Mouse (Mus musculus) kidney, adult 11 months (tissue): Measurements from ENCODE around the gene Pdcd4.
A peak's percentile ranks its signal among the peaks of the same experiment; 100 is the strongest.
"Not testable (repeated sequence)": the region's sequence is repeated elsewhere in the genome, so short reads cannot be mapped to it uniquely, and the experiment has no call there.

Source experiments
- DNase-seq: peaks from one replicate; pipeline ENCODE4 v3.0.0; 2022

Gene Pdcd4

DNA sequence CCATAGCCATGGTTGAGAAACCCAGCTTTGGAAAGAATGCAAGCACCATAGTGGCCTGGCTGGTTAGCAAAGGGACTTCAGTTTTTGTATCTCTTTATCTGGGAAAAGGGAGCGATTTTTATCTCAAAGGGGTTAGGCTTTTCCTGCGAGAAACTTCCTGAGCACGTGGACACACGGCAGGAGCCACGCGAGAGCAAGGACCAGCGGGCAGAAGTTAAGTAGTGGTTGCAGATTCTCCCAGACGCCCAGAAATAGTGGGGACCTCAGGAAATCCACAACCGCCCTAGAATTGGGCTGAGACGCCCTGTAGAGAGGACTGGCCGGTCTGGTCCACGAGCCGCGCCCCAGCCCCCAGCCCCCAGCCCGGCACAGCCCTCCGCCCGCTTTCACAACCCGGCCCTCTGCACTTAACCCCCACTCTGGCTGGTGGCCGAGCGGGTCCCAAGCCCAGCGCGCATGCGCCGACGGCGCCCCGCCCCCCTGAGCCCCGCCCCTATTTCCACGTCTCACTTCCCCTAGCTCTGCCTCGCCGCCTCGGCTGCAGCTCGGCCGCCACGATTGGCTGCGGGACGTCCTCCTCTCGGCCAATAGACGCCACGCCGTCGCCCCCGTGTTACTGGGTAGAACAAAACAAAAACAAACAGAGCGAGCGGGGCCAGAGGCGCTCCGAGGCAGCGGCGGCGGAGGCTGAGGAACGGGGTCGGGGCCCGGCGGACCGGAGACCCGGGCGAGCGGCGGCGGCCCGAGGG is 10.9 kb downstream of the Pdcd4 start:
- DNase-seq, result peak; percentile 96

DNA sequence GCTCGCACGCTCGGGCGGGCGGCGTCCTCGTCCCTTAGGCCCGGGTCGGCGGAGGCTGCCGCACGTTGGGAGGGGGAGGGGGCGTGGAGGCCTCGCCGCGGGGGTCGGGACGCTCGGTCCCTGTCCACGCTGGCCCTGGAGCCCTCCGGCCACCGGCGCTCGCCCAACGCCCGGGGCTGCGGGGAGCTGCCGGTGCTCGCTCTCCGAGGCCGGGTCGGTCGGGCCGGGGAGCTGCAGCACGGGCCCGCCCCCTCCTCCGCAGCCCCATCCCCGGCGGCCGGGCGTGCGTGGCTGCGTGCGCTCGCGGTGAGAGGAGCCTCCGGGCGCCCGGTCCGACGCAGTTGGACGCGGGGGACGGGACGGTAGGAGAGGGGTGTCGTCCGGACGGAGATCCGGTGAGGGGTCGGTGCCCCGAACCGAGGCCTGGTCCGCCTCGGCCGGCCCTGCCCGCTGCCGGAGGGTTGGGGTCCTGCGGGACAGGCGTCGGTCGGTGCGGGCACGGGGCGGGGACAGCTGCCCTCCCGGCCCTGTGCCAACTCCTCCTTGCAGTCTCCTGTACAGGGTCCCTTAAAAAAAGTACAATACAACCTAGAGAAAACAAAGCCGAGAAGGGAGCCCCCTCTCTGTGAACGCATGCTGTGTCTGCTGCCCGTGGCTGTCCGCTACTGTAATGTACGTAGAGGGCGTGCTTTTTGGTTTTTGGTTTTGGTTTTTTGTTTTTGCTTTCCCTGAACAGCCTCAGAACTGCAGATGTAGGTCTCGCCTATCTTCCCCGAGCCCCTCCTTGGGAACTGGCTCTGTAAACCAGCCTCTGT is 11.7 kb downstream of the Pdcd4 start:
- DNase-seq, result peak; percentile 44

DNA sequence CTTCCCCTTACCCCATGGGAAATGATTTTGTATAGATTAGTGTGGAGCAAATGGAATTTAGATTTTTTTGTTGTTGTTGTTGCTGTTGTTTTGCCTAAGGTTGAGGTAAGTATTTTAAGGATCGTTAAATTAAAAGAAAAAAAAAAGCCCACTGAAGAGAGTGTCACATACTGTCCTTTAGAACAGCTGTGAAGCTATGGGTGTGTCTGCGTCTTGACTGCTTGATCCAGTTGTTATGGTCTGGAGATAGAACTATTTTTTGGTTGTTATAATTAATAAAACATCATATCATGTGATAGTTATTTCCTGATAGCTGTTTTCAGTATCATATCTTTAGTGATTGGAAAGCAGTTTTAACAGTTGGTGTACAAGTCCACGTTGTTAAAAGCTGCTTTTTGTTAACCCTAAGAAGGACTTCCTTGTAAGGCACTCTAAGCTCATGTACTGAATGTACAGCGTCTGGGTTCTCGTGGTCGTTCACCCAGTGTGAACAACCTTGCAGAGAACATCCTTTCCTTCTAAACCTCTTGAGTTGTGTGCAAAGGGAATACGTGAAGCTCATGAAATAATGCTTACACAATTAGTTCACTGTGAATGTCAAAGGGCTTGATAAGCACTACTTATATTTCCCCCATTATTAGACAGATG is 12.9 kb downstream of the Pdcd4 start:
- DNase-seq, result no peak

DNA sequence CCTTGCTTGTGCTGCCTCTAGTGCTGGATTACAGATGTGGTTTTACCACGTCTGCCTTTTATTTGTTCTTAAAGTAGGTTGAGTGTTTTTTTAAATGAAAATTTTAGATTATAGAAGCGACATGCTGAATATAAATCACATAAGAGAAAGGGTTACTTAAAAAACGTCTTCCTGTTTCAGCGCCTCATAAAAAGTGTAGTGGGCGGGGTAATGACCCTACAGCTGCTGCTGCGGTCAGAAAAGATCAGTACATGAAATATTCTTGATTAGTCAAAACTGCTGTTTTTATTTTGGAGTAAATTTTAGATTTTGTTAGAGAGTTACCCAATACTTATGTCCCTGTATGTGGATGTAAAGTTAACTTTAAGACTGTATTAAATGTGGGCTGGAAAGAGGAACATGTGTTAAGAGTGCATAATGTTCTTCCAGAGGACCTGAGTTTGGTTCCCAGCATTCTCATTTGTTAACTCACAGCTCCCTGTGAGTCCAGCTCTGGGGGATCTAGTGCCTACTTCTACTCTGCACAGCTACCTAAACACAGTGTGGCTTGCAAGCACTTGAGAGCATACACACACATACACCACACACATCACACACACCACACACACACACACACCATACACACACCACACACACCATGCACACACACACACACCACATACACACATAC is 14.1 kb downstream of the Pdcd4 start:
- DNase-seq, result no peak

DNA sequence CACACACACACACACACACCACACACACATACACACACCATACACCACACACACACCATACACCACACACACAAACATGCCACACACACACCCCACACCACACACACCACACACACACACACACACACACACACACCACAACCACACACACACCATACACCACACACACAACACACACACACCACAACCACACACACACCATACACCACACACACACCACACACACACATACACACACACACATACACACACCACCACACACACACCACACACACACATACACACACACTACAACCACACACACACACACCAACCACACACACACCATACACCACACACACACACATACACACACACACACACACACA is 14.7 kb downstream of the Pdcd4 start:
- DNase-seq, result not testable (repeated sequence)

DNA sequence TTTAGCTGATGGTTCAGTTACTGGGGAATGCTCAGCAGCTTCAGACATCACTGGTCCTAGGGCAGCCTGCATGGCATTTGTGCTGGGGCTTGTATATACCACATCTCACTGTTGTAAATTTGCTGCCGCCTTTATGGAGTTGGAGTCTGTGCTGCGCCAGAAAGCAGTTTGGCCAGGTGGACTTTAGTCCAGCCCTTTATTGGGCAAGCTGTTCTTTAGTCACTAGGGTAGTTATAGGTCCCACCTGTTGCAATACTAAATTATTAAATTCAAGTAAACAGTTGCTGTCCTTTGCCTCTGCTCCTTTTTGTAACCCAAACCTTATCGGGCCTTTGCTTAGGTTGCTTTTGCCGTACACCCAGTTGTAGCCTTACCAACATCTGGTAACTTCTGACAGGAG is 22.9 kb downstream of the Pdcd4 start:
- no peak for DNase-seq

DNA sequence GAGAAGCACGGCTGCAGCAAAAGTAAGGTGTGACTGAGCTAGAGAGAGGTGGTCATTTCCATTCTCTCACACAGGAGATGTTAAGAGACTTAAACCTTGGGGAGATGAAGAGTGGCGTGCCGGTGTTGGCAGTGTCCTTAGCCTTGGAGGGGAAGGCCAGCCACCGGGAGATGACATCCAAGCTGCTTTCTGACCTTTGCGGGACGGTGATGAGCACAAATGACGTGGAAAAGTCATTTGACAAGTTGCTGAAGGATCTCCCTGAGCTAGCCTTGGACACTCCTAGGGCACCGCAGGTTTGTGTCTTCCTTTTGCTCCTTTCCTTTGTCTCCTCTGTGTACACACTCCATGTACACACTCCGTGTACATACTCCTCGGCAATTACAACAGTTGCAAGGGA is 27.5 kb downstream of the Pdcd4 start:
- DNase-seq, result no peak

DNA sequence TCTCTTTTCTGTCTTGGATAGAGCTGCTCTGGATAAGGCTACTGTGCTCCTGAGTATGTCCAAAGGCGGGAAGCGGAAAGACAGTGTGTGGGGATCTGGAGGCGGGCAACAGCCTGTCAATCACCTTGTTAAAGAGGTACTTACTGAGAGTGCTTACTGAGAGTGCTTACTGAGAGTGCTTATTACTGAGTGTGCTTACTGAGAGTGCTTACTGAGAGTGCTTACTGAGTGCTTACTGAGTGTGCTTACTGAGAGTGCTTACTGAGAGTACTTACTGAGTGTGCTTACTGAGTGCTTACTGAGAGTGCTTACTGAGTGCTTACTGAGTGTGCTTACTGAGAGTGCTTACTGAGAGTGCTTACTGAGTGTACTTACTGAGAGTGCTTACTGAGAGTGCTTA is 30.0 kb downstream of the Pdcd4 start:
- DNase-seq, result not testable (repeated sequence)

DNA sequence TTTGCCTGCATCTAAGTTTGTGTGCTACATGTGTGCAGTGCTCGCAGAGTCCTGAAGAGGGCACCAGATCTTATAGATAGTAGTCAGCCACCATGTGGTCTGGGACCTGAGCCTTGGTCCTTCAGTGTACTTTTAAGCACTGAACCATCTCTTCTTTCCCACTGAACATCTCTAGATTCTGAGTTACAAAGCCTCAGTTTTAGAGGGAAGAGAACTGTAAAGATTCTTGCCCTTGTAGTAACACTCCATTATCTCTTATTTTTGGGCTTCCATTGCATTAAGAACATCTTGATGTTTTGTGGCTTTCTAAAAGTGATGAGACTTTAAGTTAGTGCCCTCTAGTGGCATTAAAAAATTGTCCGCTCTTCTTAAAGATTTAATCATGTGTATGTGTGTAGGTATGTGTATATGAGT is 33.3 kb downstream of the Pdcd4 start:
- no peak for DNase-seq

DNA sequence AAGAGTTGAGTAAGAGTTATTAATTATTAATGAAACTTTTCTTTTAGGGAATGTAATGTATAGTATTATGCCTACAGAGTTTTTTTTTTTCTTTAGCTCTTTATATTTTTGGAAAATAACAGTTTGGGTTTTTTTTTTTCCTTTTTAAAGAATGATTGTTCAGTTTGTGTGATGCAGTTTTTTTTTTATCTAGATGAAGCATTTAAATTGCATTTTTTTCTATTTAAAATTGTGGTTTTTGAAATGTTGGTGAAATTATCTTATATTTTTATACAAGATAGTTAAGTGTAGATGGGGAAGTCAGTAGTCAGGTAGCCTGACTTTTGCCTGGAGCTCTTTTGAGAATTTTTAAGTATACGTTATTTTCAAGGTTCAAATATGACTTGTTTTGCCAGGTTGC is 34.7 kb downstream of the Pdcd4 start:
- no peak for DNase-seq

DNA sequence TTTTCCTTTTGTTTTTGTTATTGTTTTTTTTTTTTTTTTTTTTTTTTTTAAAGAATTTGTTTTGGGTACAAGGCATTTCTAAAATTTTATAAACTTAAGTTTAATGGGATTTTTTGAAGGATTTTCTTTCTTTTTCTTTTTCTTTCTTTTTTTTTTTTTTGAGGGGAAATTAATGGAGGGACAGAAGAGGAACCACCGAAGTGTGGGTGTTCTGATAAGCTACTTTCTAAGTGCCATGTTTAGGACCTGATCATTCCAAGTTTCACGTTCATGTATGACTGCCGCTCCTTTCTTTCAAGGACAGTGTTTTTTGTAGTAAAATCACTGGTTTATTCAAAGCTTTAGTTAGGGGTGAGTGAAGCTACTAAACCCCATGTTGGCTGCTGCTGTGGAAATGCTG is 37.2 kb downstream of the Pdcd4 start:
- no peak for DNase-seq

DNA sequence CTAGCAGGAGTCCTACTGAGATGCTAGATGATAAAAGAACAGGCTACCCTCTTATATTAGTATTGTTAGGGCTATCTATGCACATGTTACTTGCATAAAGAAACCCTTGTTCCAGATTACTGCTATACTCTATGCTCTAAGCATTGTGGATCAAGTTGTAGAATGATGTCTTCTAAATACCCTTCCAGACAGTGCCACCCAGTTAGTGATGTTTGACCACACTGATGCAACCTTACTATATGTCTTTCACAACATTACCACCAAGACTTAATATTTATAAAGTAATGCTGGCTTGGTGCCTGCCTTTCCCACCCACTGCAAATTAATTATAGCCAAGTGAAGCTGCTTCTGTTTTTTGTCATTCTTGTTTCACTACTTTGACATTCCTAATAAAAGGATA is 41.0 kb downstream of the Pdcd4 start:
- no peak for DNase-seq

DNA sequence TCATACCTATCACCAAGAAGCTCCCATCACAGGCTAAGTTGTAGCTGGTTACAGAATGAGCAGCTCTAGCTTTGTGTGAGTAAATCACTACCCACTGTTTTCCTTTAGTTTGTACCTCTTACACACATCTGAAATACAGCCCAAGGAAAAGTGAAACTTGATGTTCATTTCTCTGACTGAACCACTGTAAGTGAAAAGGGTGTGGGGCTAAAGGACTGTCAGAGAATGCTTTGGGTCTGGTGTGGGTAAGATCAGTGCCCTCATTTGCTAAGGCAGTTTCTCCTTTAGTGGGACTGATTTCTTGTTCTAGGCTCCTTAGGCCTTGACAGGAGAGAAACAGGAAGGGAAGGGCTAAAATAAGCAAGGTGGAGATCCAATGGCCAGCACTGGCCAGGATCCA is 42.0 kb downstream of the Pdcd4 start:
- DNase-seq, result no peak

DNA sequence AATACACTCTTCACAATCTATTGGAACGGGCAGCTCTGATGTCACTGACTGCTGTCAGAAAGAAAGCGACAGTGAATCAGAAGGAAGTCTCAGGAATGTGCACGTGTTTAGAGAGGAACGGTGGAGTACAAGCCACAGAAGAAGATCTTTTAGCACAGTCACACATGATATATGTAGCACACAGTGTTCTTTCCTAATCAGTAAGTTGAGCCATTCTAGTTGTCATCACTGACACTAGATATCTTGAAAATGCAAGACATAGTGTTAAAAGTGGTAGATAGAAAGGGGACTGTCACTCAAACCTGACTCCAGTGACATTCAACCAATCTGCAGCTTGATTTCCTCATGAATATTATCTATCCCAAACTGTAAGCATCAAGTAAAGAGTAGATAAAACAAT is 47.4 kb downstream of the Pdcd4 start:
- no peak for DNase-seq

DNA sequence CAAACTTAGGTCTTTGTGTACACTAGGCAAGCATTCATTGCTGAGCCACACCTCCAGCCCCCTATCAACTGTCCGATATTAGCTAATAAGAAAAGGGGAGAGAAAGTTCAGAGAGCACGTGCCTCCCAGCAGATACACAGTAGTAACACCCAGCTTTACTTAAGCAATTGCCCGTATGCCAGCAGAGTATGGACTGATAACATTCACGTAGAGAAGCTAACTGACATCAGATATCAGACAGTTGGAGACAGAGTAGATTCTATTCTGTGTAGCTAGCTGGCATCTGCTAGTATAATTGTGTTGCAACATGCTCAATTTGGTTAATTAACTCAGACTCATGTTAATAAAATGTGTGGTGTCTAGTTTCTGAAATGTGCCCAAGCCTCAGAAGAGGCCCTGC is 49.1 kb downstream of the Pdcd4 start:
- no peak for DNase-seq

DNA sequence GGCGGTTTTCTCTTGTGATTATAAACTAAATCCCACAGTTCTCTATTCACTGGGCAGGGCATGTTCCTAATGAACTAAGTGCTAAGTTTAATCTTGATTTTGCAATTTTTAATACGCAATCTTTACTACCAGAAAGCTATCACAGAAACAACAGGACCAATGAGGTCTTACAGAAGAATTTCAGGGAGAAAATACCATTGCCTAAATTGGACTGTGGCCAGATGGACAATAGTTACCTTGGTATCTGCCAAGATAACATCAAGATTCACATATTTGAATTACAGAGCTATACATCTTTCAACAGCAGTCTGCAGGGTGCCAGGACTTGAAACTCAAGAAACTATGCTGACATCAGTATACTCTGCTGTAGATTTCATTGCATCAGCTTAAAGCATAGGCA is 50.3 kb downstream of the Pdcd4 start:
- DNase-seq, result no peak

DNA sequence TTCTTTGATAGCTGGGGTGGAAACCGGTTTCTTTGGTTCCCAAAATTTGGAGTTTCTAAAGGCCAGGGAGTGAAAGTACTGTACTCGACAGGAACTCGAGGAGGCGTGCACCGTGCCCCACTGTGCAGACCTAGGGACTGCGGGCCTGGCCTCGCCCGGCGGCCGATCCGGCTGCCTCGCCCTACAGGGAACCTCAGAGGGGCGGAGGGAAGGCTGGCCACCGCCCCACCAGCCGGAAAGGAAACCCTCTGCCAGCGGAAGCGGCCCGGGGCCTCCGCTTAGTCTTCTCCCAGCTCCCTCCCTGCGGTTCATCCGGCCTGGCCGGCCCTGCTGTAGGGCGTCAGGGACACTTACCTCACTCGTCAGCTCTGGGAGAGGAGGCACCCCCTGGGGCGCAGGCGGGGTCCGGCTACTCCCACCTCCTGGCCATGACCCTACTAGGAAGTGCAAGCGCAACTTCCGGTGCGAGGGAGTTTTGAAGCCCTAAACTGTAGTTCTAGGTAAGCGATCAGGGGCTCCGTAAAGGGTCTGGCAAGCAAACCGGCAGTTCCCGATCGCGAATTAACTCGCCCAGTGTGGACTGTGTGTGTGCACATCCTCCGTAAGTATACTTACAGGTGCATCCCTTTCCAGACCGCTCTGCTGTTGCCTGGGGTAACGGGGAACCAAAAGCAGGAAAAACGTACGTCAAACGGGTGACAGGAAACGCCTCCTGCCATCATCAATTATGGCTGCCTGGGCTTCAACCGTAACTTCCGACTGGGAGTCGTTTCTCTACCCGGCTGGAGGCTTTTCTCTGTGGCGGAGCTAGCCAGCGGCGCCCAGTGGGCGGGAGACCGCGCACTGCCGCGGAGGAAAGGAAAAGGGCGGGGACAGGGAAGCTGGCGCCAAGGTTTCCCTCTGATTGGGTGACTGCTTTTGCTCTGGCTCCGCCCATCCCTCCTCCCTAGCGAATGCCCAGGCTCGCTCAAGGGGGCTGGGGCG is 52.1 kb downstream of the Pdcd4 start, which contains the start of the genes Shoc2 and Bbip1:
TSS of gene Shoc2 (plus strand) at position 505 of the 984 bp plus-strand sequence.
TSS of gene Bbip1 (minus strand) at position 826 of the 984 bp plus-strand sequence.
- DNase-seq, result peak; percentile 99

DNA sequence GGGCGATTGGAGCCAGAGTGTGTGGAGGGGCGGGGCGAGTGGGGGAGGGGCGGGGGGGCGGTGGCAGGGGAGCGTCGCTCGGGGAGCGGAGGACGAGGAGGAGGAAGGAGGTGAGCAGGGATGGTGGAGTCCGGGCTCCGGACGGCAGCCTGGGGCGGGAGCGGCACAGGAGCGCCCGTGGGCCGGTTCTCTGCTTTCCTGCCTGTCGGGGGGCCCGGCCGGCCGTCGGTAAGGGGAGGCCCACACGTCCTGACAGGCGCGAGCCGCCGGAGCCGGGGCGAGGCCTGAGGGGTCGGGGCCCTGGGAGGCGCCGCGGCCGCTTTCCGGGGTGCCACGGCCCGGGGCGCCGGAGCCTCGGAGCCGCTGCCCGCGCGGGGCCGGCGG is 52.7 kb downstream of the Pdcd4 start:
- no peak for DNase-seq

DNA sequence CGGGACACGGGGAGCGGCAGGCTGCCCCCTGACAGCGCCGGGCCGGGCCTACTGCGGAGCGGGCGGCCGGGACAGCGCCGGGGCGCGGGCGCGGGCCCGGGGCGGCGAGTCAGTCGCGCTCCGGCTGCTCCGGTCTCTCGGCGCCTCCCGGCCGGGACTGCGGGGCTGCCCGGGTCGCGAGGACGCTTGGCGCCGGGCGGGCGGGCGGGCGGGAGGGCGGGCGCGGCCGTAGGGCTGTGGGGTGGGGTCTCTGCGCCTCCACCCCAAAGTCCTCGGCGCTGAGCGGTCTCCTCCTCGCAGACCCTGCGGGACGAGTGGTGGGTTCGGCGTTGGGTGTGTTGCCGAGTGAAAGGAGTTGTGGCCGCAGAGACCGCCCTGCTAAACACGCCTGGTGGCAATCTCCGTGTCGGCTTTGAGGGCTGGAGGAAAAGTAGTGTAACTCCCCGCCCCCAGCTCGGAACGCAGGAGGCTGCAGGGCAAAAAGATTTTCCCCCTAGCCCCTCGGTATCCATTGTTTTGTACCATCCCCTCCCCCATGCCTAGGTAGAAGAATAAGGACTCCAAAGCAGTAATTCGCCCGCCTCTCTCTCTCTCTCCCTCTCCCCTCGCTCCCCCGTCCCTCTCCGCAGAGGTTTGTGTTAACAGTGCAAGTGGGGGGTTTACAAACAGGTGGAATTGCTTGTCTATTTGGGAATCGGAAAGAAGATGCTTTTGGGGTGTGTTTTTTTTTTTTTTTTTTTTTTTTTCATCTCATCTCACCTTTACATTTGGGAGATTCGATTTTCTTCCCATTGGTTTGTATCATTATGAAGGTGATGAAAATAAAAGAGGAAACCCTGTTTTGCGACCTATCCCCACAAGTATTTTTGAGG is 53.4 kb downstream of the Pdcd4 start:
- DNase-seq, result peak; percentile 40

DNA sequence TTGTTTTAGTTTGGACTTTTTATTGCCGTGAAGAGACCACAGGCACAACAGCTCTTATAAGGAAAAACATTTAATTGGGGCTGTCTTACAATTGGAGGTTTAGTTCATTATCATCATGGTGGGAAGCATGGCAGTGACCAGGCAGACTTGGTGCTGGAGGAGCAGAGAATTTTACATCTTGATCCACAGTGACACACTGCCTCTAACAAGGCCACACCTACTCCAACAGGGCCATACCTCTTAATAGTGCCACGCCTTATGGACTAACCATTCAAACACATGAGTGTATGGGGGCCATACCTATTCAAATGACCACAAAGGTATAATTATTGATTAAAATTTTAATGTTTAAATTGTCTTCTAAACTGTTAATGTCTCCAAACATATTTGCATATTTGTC is 65.5 kb downstream of the Pdcd4 start:
- DNase-seq, result no peak

DNA sequence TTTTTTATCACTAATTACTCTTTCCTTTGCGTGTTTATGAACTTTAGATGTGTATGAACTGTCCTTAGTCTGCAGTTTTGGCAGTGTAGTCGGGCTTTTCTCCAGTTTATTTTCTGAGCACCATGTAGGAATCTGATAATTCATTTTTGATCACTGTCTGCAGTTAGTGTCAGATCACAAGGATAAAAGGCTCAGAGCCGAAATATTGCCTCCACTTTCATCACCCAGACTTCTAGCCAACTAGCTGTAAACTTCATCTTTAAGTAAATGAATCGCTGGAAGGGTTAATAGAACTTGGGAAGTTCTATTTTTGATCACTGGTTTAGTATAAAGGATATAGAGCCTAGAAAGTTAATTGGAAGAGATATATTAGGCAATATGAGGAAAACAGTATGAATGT is 70.5 kb downstream of the Pdcd4 start:
- no peak for DNase-seq
